Mouse (Mus musculus) CD4-positive, CD25-positive, alpha-beta regulatory T cell (primary cell): ENCODE results near the gene Tmem131. TPM values are rescaled to one million over a fixed set of nuclear protein-coding genes. Genes with fewer than 3 reads are reported as not detected.

Experiments
- polyA plus RNA-seq: library from polyadenylated mRNA; unstranded; fragments of 100-300 nt; shearing (Covaris generic); gene quantifications from one replicate; pipeline ENCODE4 v1.2.1, GENCODE M21; 2017

Tmem131 gene
- 45.5 TPM for polyA plus RNA-seq

GRCm38 (mm10) chr1:36943653-36944052 is at the start of gene Tmem131:
TSS of gene Tmem131 (minus strand) at chr1:36943666.

GRCm38 (mm10) chr1:36761568-36761967 is 181.9 kb downstream of the Tmem131 start, which contains the start of gene Zap70:
TSS of gene Zap70 (plus strand) at chr1:36761798.

Other genes starting within 250 kb of the Tmem131 start
- gene 4933424G06Rik, start 233.5 kb downstream of the Tmem131 start, polyA plus RNA-seq: not detected
- gene Actr1b, start 229.2 kb downstream of the Tmem131 start, polyA plus RNA-seq: 66.2 TPM
- gene Zap70, start 181.9 kb downstream of the Tmem131 start, polyA plus RNA-seq: 213 TPM
- 1.2 TPM for gene Vwa3b, start 82.9 kb upstream of the Tmem131 start, polyA plus RNA-seq